Mouse (Mus musculus) thymus, adult 2 months (tissue): Measurements from ENCODE around the gene Rgcc.

Experiments used
- CTCF ChIP-seq: fragments of 200-500 bp; IDR thresholded peaks from 2 replicates; pipeline ENCODE4 v1.5.1; 2012; ENCODE audit warnings: mild to moderate bottlenecking, control low read depth, low read length, moderate library complexity, borderline replicate concordance; ENCODE audit not compliant: control insufficient read depth, poor library complexity, insufficient read depth; ENCODE audit errors: extremely low read depth
- POLR2A ChIP-seq: fragments of 200-500 bp; IDR thresholded peaks from 2 replicates; pipeline ENCODE4 v1.6.1; 2012; ENCODE audit warnings: mild to moderate bottlenecking, low read length, control low read depth, moderate library complexity; ENCODE audit not compliant: control insufficient read depth, poor library complexity, insufficient read depth; ENCODE audit errors: extremely low read depth

DNA sequence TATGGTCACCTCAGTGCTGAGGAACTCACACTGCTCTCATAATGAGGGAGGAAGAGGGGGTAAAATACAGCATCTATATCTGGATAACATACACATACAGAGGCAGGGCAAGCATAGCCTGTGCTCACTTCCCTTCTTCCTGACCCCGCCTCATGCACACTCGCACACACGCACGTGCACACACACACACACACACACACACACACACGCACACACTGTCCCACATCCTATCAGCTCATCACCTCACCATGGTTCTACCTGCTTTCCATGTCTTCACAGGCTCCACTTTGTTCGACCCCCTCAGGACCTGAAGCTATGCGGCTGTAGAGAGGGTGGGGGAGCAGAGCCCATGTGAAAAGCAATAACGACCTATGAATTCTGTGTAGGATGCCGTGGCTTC lies 5.9 kb downstream of the Rgcc start:
- no peak for TF ChIP-seq CTCF
- TF ChIP-seq POLR2A = no peak
